Mouse (Mus musculus) layer of hippocampus, adult 9-11 months (tissue): ENCODE measurements at regions not wholly inside any gene's neighbourhood (a gene's known extent, or its start where the extent isn't known, plus 50 kb on each side); places are given as distances from the start of the nearest gene placed in this dataset.
"Not testable (repeated sequence)": the region's sequence is repeated elsewhere in the genome, so short reads cannot be mapped to it uniquely, and the experiment has no call there.

Experiments
- DNase-seq: peaks from one replicate; pipeline ENCODE4 v3.0.0; 2022

DNA sequence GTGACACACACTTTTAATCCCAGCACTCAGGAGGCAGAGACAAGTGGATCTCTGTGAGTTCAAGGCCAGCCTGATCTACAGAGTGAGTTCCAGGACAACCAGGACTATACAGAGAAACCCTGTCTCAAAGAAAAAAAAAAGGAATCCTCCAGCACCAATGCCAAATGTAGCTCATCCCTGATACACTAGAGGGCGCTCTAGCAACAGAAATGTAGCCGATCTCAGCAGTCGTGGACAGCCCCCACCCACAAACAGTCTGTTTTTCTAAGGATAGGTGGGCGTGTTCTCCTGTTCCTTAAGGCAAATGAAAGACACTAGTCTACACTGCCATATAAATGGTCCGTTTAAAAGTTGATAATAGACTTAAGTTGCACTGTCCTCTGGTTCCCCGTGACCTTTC is 2447.9 kb upstream of the Gm8797 start:
- peak; percentile 12 for DNase-seq

DNA sequence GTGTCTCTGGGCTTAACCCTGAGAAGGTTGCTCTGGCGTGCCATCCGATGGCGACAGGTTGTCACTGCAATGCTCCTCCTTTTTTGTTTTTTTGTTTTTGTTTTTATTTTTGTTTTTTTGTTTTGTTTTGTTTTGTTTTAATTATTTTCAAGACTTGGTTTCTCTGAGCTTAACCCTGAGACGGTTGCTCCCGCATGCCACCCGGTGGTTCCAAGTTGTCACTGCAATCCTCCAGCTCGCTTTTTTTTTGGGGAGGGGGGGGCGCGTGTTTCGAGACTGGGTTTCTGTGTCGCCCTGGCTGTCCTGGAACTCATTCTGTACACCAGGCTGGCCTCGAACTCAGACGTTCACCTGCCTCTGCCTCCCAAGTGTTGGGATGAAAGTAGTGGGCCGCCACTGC is 2442.1 kb upstream of the Gm8797 start:
- DNase-seq = no peak

GRCm38 (mm10) chr3:3308996-3309395 is 2441.6 kb upstream of the Gm8797 start:
- DNase-seq = no peak

GRCm38 (mm10) chr3:3310811-3311210 is 2439.8 kb upstream of the Gm8797 start:
- no peak for DNase-seq

GRCm38 (mm10) chr3:3349634-3350033 is 2401.0 kb upstream of the Gm8797 start:
- no peak for DNase-seq

GRCm38 (mm10) chr3:3370859-3371258 is 2379.7 kb upstream of the Gm8797 start:
- DNase-seq = not testable (repeated sequence)

DNA sequence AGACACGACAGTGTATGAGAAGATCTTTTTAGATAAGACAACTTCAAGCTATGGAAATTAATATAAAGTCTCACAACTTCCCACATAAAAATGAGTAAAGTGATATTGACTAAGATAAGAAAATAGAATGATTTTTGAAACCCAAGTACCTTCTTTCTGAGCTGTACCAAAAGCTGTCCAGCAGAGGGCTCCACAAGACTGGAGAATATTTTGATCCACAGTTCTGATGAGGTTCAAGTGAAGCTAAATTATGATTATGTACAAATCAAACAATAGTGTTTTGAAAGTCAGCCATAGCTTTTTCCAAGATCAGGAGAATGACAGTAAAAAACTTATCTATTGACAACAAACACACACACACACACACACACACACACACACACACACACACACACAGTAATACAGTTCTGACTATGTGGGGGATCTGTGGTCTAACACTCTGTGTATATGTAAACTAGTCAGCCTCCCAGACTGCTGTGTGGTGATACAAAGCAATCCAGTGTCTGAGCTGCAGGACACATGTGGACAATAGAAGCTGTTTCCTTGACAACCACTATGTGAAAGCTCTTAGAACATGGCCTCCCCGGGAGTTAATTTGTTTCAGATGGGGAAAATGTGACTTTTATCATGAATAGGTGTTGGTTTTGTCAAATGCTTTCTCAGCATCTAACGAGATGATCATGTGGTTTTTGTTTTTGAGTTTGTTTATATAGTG is 2362.4 kb upstream of the Gm8797 start:
- no peak for DNase-seq
